Mouse (Mus musculus): ENCODE measurements around the gene Gm5416. TPM values are rescaled to one million over a fixed set of nuclear protein-coding genes. Genes with fewer than 3 reads are reported as not detected.
"Not testable (repeated sequence)": the region's sequence is repeated elsewhere in the genome, so short reads cannot be mapped to it uniquely, and the experiment has no call there.

The Gm5416 gene
- not detected for total RNA-seq (2021)
- long read RNA-seq, experiment 1 = 0 reads
- long read RNA-seq, experiment 2 = 0 reads

- DNase-seq (ENCODE audit: low spot score in 2 of 2) = no peak
Measured at GRCm38 (mm10) chr16:36209967-36210453, at the start of gene Gm5416. Gene Gm5416, plus strand, starts transcription at chr16:36210403.

- not testable (repeated sequence) for DNase-seq (ENCODE audit: low spot score in 2 of 2)
Measured at GRCm38 (mm10) chr16:36167841-36168240, 42.4 kb upstream of the Gm5416 start.

GRCm38 (mm10) chr16:36176108-36176507 lies 34.1 kb upstream of the Gm5416 start:
- DNase-seq (ENCODE audit: low spot score in 2 of 2) = no peak

GRCm38 (mm10) chr16:36179910-36180309 lies 30.3 kb upstream of the Gm5416 start:
- DNase-seq (ENCODE audit: low spot score in 2 of 2) = no peak

- DNase-seq (ENCODE audit: low spot score in 2 of 2) = not testable (repeated sequence)
Measured at GRCm38 (mm10) chr16:36183912-36184311, 26.3 kb upstream of the Gm5416 start, which contains the start of gene Gm5483. Gene Gm5483, plus strand, starts transcription at chr16:36184212.

GRCm38 (mm10) chr16:36199226-36199625 lies 11.0 kb upstream of the Gm5416 start:
- no peak for DNase-seq (ENCODE audit: low spot score in 2 of 2)

- no peak for DNase-seq (ENCODE audit: low spot score in 2 of 2)
Measured at GRCm38 (mm10) chr16:36203846-36204245, 6.4 kb upstream of the Gm5416 start.

- DNase-seq (ENCODE audit: low spot score in 2 of 2) = not testable (repeated sequence)
Measured at GRCm38 (mm10) chr16:36205684-36206083, 4.5 kb upstream of the Gm5416 start.

- not testable (repeated sequence) for DNase-seq (ENCODE audit: low spot score in 2 of 2)
Measured at GRCm38 (mm10) chr16:36221168-36221567, 11.0 kb downstream of the Gm5416 start, which contains the start of gene 2010005H15Rik. Gene 2010005H15Rik, plus strand, starts transcription at chr16:36221468.

GRCm38 (mm10) chr16:36260585-36260984 lies 50.4 kb downstream of the Gm5416 start:
- DNase-seq (ENCODE audit: low spot score in 2 of 2) = not testable (repeated sequence)

Other genes with a start within 250 kb of the Gm5416 start
- gene Kpna1, start 231.7 kb upstream of the Gm5416 start, total RNA-seq (2021) = 100 to 1,000 TPM; 148 to 152 TPM
- 1 to 10 TPM; 3.4 to 4.8 TPM for gene Wdr5b, start 169.2 kb upstream of the Gm5416 start, total RNA-seq (2021)
- gene Fam162a, start 138.8 kb upstream of the Gm5416 start, total RNA-seq (2021) = 10 to 100 TPM; 59.5 to 62.8 TPM
- 10 to 100 TPM; 13.6 to 15.8 TPM for gene Ccdc58, start 138.7 kb upstream of the Gm5416 start, total RNA-seq (2021)
- not detected for gene Csta1, start 79.2 kb upstream of the Gm5416 start, total RNA-seq (2021)
- gene Stfa2l1, start 53.6 kb upstream of the Gm5416 start, total RNA-seq (2021) = not detected
- gene Gm5483, start 26.2 kb upstream of the Gm5416 start, total RNA-seq (2021) = not detected
- not detected for gene 2010005H15Rik, start 11.1 kb downstream of the Gm5416 start, total RNA-seq (2021)
- not detected for gene Stfa1, start 66.5 kb downstream of the Gm5416 start, total RNA-seq (2021)
- gene BC117090, start 123.9 kb downstream of the Gm5416 start, total RNA-seq (2021) = not detected
- gene BC100530, start 157.3 kb downstream of the Gm5416 start, total RNA-seq (2021) = not detected
- not detected for gene Stfa2, start 198.1 kb downstream of the Gm5416 start, total RNA-seq (2021)
- gene Stfa3, start 245.0 kb downstream of the Gm5416 start, total RNA-seq (2021) = not detected

Measured in left cerebral cortex, adult 18-20 months (tissue).